Mouse (Mus musculus) layer of hippocampus, postnatal 36 days (tissue): ENCODE measurements at regions not wholly inside any gene's neighbourhood (a gene's known extent, or its start where the extent isn't known, plus 50 kb on each side); places are given as distances from the start of the nearest gene placed in this dataset.

Source experiments
- DNase-seq, 2 experiments: peaks; one replicate each; pipeline ENCODE4 v3.0.0; 2022

DNA sequence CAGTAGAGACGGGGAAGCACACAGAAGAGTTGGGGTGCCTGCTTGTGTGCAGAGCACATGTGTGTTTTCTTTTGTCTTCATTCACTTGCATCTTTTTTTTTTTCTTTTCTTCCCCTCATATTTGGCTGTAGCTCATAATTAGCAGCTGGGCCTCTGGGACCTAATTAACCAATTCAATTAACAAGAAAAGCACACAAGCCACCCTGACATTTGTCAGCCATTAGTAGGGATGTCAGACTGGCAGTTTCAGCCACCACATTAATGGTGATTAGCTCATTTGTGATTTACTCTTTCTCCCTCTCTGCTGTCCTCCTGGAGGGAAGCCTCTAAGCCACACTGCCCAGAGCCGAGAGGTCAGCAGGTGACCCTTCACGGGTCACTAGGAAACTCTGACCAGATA is 96.7 kb upstream of the Habp2 start:
- DNase-seq: no peak

DNA sequence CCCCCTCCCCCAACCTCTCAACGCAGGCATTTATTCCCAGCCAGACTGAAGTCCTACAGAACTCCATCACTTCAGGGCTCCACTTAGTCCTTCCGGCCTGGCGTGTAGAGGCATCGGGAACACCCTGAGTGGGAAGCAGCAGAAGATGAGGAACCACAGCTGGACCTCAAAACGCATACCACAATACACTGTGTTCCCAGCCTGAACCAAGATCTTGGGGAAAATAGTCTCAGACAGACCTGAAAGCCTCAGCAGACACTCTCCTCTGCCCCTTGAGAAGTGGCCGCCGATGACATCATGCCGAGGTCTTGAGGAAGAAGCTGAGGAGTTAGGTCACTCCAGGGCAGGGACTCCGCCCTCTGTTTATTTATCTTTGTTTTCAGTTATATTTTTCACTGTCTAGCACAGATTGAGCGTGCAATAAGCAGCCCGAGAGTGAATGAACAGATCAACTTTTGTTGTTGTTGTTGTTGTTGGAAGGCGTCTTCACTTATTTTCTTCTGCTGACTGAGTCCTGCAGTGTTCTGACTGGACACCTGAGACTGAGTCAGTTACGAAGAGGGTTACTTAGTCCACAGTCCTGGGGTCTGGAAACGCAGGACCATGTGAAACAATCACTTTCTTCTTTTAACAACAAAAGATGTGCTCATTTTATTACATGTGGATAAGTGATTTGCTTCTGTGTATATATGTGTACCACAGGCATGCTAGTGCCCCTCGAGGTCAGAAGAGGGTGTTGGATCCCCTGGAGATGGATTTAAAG is 88.3 kb upstream of the Habp2 start:
- no peak for DNase-seq

DNA sequence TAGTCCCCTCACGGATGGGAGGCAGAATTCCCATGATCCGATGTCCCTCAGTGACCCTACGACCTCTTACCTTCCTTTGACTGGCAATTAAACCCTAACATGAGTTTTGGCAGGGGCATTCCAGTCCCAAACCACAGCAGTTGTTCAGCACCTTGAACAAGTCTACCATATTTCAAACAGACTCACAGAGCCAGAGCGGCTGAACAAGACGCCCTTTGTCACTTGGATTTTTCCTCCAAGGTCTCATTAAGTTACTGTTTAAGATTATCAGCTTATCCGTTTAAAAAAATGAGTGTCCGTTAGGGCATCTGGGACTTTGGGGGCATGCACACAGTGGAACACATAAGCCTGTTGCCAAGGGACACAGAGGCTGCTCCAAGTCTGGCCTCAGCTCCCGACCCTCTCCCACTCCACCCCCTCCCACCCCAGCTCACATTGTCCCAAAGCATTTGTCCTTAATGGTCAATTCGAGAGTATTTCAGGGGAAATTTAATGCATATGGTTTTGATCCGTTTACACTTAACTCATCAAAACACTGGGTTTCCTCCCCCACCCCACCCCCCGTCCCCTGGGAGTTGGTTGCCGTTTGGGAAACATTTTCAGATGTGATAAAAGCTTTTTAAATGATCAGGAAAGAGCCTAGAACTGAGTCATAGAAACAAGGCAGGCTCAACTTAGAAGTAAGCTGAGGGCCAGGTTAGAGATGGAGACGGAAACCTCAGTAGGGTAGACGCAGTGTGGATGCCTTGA is 87.4 kb upstream of the Habp2 start:
- DNase-seq: no peak

DNA sequence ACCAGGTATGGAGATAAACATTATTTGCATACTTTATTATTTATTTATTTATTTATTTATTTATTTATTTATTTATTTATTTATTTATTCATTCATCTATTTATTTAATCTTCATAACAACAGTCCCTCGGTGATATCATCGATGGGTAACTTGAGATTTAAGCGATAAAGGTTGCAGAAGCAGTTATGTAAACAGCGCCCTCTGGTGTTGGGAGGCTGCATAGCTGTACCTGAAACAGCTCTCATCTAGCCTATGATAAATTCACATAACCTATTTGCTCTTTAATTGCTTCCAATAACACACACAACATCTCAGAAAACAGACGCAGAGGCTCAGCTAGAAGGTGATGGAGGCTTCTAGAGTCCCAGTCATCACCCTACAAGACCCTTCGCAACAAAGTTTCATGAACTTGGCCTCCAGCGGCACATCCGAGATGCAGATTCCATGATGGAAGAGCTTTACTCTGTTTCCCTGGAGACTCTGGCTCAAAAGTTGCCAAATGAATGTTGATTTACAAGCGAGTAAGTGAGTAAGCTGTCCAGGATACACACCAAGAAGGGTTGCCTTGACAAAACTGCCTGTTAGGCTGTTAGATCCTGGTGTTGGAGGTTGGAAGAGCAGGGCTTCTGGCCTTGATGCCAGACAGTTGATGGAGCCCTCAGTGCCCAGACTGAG is 85.8 kb upstream of the Habp2 start:
- no peak for DNase-seq

DNA sequence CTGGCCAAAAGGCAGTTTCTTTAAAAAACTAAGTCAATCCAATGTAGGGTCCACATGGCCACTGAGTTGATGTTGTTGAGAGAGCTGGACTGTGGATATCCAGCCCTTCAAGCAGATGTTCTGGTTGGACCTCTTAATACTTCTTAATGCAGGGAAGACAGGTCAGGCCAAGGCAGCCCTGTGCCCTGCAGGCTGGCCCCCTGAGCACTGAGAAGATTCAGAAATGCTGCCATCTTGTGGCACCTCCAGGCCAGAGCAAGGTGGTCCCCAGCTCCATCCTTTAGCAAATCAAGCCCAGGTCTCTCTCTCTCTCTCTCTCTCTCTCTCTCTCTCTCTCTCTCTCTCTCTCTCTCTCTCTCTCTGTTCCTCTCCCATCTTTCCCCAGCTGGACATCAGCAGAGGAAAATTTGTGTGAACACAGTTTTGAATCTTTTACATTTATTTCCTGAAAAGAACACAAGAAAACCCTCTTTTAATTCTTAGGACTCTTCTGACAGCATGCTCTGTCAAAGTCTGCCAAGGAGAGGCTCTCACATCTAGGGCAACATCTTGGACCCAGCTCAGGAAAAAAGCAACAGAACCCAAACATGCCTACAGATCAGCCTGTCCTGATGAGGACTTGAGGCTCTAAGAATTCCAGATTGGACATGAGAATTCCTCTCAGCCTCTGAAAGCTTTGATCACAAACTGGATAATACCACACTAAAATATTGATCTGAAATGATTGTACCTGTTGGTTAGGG is 85.0 kb upstream of the Habp2 start:
- DNase-seq: no peak

DNA sequence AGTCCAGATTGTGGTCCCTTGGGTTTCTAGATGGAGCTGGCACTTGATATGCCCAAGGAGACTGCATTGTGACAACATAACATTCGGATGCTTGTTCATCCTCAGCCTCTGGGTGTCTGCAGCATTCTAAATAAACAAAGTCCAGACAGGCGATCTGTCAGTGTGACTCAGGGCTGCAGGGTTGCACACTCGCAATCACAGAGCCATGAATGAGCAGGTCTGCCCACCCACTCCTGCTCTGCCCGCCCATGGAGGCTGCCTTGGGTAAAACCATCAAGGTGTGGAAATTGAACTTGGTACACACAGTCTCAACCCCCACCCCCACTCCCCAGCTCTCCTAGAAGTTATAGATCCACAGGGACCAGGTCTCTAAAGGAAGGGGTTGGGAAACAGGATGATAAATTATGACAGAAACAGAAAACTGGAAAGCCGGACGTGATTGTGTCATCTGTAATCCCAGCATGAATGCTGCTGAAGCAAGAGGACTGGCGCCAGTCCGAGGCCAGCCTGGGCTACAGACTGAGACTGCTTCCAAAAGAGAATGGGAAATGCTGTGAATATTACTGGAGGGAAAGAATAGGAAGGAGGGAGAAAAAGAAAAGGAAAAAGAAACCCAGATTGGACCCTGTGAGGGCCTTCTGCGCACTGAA is 84.3 kb upstream of the Habp2 start:
- DNase-seq: no peak

DNA sequence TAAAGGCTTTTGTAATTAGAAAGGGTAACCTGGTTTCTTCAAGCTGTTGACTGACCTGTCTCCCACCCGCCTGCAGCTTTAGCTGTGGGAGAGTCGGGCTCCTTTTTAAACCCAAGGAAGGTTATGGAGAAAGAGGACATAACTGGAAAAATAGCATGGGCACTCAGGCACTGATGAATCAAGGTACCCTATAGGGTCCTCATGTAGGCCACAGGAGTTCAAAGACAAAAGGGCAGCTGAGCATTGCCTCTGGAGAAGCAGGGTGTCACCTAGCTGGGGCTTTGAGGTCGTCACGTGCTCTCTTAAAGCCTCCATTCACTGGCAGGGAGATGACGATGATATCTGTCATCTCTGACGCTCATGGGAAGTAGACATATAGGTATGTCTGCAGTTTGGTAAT is 68.4 kb upstream of the Habp2 start:
- DNase-seq: no peak

DNA sequence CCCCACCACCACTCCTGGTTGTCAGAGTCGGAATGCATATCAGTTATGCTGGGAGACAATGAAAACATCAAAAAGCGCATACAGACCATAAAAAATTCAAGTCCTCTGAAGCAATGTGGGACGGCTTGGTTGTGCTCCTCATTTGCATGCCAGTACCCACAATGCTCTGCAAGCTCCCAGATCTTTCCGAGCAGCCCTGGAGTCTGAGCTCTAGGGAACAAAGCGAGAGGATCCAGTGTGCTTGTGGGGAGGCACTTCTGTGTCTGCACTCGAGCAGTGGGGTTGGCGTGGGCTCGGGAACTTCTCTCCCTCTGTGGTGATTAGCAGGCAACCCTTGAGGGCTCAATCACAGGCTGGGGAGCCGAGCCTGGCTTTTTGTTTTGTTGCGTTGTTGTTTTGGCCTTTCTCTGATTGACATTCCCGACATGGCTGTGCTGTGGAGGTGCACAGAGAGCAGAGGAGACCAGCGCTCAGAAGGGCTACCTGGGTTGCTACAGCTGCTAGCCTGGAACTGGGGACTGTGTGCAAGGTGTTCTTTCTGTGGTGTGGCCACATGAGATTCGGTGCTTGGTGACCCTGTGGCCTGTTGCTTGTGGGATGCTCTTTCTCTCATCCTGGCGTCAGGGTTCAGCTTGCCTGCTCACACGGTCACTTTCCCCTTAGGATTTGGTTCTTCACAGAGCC is 66.1 kb upstream of the Habp2 start:
- no peak for DNase-seq

DNA sequence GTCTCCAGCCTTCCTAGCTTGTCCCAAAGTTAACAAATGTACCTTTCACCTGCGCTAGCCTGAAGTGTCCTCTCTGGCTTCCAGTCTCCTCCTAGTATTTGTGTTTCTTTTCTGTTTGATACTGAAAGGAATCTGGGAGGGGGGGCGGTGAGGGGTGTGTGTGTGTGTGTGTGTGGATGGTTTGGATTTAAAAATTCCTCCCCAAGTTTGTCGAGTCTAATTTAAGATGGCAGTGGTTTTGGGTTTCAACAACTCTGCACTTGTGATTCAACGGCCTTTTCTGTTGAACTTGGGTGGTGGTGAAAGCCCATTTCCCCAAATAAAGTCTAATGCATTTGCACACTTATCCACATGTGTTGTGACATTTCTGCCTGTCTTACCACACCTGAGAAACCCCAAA is 64.4 kb upstream of the Habp2 start:
- DNase-seq: no peak

DNA sequence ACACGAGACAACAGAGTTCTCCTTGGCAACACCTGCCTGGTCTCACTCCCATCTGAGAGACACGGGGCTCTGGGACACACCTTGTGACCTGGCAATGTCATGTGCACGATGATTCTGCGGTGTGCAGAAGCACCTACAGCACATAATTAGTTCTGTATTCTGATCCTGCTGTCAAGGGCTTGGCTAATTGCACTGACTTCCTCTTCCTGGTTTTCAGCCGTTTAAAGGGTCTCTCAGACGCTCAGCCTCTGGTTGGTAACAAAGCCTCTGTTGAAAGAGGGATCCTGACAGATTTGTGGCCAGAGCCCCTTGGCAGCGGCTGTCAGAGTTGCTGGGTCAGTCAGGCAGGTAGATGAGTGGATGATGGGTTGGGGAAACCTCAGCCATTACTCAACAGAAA is 61.9 kb upstream of the Habp2 start:
- DNase-seq: no peak

DNA sequence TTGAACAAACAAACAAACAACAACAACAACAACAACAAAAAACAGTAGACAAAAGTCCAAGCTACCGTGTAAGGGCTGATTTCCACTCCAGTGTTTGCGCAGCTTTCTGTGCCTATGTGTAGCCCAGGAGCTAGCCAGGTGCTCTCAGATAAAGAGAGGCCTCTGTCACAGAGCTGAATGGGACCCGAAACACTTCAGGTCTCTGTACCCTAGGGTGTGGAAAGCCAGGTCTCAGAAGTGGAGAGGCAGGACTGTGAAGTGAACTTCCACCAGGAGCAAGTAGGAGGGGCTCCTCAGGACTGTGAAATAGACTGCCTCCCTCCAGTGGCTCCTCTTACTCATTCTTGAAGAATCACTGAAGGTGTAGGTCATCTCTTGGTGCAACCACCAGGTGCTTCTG is 61.4 kb upstream of the Habp2 start:
- no peak for DNase-seq

DNA sequence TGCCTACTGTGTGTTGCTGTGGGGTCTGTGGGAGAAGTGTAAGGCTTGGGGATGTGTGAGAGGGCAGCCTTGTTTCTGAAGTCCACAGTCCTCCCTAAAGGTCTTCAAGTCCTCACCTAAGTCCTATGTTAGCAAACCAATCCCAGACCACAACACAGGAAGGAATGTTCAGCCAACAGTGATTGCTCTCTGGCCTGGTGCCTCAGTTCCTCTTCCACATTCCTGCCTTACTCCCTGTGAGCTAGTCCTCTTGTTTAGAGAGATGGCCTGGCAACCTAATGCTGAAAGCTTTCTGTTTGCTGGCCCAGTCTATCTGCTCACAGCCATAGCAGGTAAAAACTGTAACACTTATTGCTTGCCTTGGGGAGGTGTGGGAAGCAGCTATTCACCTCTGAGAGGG is 58.4 kb upstream of the Habp2 start:
- no peak for DNase-seq

DNA sequence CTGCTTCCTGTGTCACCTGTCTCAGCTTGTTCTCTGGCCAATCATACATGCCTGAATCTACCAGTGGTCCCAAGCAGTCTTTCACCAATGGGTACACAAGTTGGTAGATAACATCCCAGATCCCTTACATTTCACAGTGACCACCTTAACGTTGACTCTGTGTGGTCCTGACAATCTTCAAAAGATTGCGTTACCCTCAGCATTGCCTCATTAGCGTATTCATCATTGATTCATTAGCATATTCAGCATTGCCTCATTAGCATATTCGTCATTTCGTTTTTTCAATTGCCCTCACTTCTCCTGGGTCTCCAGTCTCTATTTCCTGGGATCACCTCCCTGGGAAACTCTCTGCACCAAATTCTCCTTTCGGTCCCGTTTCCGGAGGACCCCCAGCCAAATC is 55.5 kb upstream of the Habp2 start:
- DNase-seq: no peak

DNA sequence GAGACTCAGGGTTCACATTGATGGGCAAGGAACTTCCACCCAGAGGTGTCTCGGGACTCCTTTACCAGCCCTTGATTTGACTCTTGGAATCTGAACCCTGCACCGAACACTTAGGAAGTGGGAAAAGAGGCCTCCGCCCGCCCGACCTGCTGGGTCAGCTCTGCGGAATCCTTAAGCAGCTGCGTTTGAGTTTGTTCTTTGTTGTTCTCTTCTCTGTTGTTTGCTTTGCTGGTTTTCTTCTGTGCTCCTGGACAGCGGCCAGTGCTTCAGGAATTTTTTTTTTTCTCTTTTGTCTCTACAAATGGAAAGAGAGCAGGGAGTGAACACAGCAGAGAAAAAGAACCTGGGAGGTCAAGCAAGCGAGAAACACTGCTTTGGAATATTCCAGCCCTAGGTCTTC is 55.1 kb upstream of the Habp2 start:
- no peak for DNase-seq

DNA sequence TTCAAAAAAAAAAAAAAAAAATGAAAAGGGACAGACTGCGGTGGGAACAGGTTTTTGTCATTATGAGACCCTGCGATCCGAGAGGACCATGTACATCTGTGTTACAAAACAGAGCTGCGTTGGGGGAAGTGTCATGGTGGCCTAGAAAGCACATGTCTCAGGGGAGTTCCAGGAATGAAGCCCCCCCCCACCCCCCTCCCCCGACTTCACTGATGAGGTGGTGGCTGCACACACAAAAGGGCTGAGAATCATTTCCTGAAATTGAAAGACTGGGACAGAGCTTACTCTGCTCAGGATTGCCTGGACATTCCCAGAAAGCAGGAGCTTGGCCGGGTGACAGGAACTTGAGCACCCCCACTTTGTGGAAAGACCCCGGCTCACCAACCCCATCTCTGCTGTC is 54.7 kb upstream of the Habp2 start:
- no peak for DNase-seq

DNA sequence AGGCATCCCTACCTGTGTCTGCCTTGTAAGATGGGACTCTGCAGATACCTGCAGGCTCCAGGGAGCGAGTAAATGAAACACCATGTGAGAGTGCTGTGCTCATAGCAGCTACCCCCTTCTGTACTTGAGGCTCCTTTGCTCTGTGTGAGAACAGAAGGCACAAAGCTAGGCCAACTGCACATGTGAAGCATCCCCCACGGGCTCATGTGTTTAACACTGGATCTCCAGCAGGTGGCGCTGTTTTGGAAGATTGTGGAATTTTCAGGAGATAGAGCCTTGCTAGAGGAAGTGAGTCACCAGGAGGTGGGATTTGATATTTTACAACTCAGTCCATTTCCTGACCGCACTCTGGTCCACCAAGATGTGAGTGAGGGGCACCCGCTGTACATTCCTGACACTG is 54.0 kb upstream of the Habp2 start:
- DNase-seq: no peak

DNA sequence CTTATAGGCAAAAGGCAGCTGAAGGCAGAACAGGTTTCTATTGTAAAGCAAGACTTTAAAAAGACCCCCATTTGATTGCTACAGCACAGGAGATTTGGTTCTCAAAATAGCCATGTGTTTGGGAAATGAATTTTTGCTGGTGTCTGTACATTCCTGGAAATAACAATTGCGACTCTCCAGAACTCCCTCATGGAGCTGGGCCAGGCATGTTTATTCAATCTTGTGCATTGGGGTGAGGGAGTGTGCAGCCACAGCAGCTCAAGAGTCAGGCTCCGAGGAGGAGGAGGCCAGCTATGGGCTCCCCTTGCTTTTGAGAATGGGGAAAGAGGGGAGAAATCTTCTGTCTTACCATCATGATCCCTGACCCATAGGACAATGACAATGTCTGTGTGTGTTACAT is 51.9 kb upstream of the Habp2 start:
- no peak for DNase-seq
